Mouse (Mus musculus): ENCODE results near the gene Gstcd.

Gstcd gene

DNA sequence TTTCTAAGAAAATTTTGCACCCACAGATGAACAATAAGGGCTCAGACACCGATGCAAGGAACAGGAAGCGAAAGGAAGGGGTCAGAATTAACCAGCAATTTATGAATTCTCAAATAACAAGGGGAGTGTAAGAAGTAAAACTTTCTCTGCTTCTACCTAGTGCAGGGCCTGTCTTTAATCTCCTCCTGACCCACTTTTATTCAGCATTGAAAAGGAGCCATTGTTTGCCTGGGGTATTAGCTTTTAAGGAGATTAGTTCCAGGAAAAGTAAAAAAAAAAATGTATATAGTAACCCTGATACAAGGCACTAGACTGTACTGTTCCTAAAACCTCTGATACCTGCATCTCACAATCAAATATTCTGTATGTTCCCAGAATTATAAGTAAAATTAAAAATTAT is 64.9 kb downstream of the Gstcd start:
- DNase-seq (ENCODE audit: low spot score in 2 of 2) = no peak

DNA sequence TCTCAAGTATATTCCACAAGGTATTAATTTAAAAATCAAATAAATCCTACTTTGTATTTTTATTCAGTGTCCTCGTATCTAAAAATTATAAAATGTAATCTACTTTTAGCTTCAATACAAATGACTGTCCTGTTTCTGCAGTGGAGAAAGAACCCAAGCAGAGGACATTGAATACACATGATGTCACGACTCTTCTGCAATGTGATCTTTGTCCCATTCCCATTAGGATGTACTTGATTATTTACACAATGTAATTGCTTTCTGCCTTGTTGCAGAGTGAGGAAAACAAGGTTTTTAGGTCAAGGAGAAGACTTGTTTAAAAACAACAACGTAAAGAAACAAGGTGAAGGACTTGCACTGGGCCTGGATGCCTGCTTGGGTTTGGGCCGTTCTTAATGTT is 84.6 kb downstream of the Gstcd start:
- no peak for DNase-seq (ENCODE audit: low spot score in 2 of 2)

DNA sequence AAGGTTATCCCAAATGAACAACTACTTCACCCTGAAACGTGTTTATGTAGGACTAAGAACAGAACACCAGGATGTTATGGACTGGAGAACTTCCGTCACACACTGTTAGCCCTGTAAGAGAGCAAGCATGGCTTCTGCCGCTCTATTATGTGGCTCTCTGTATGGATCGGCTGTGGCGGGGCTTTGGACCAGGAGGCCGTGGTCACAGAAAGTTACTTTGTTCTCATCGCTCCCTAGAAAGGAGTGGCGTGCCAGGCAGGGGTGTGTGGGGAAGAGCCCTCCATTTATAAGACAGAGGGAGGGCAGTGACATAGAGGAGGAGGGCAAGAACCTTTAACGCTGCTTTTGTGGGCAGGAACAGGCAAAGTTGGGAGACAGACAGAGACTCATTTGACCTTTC is 95.5 kb downstream of the Gstcd start:
- DNase-seq (ENCODE audit: low spot score in 2 of 2) = no peak

DNA sequence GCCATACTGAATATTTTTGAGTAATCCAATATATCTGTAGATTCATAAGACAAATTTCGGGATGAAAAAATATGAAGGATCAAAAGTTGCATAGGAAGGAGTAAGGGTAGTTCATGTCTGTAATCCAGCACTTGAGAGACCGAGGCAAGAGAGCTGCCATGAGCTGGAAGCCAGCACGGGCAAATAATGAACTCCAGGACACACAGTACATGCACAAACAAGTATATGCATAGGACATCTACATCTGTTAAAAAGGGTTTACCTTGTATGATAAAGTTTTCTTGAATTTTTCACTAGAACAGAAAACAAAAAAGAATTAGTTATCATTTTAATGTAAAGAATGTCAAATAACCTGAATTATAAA is 95.9 kb downstream of the Gstcd start:
- DNase-seq (ENCODE audit: low spot score in 2 of 2) = no peak

DNA sequence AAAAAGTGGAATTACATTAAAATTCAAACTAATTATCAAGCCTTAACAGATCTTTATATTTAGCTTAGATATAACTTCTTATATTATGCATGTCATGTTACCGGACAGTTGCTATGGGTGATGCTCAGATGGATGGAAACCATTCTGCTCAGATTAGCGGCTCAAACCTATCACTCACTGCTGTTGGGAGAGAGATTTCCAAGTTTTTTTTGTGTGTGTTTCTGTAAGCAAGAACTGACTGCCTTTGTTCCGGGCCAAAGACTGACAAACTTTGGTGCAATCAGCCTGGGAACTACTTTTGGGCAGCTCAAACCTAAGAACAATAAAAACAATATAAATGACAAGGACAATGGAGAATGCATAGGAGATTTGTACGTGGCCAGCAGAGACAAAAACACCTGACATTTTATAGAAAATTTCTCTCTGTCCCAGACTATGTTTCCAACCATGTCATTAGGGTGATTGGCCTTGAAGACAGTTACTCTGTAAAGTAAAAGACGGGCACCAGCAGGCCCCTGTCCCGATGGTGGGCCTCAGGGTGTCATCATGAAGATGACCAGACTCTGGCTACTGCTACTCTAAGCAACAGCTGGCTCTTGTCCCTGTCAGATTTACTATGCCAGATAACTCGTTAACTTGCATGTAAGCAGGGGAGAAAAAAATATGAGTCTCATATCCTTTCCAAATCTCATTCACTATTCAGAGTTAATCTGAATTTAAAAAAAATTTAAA is 96.5 kb downstream of the Gstcd start:
- no peak for DNase-seq (ENCODE audit: low spot score in 2 of 2)

DNA sequence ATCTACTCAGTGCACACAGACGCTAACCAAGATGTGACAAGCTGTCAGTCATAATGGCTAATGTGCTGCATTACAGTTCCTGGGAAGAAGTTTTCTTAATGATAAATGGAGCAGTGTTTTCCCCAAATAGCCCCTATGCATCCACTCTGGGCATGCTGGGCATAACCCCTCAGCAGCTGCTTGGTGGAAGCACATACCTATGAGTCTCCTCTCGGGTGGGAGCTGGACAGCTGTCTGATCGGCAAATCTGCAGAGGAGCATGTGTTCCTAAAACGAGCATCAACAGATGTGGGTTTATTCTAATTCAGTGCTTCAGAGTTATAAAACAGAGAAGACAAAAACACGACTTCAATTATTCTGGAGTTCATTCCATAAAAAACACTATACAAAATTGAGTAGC is 105.6 kb downstream of the Gstcd start:
- no peak for DNase-seq (ENCODE audit: low spot score in 2 of 2)

DNA sequence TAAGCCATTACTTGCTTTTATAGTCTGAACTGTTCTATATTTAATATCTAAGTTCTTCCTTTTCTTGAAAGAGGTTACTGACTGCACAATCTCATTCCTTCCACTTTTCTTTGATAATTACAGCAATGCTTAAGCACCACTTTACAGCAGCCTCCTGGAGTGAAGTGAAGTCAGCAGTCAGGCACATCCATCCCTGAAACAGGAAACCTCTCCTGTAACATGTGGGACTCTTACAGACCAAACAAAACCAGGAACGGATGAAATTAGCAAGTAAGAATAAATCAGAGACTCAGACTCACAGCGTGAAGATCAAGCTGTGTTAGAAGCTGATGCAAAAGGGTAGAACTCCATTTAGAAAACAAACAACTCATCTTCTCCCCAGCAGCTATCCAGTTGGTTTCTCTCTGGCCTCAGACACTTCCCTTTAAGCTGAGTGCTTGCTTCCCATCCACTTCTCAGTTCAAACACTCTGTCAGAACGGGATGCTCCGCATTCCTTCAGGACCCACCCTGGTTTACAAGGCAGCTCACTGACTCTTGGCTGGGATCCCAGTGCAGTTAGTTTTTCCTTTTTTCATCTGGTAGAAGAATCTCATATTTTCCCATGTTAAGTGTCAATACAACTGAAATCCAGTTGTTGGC is 107.9 kb downstream of the Gstcd start:
- DNase-seq (ENCODE audit: low spot score in 2 of 2) = peak in 1 of 2 experiments; percentile 18

DNA sequence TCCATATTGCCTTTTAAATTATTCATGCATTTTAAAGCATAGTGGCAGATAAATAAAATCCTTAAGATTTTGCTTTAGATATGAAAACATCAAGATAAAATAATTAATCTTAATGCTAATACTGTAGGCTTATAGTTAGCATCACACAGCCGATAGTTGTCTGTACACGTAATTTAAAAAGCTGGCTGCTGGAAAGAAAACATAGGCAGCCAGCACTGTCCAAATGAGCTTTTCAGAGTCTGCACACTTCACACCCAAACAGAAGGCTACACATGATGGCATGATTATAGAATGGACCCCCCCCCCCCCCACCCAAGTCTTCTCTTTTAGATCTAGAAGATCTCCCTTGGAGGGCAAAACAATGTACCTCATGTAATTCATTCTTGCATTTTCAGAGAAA is 109.9 kb downstream of the Gstcd start:
- no peak for DNase-seq (ENCODE audit: low spot score in 2 of 2)

DNA sequence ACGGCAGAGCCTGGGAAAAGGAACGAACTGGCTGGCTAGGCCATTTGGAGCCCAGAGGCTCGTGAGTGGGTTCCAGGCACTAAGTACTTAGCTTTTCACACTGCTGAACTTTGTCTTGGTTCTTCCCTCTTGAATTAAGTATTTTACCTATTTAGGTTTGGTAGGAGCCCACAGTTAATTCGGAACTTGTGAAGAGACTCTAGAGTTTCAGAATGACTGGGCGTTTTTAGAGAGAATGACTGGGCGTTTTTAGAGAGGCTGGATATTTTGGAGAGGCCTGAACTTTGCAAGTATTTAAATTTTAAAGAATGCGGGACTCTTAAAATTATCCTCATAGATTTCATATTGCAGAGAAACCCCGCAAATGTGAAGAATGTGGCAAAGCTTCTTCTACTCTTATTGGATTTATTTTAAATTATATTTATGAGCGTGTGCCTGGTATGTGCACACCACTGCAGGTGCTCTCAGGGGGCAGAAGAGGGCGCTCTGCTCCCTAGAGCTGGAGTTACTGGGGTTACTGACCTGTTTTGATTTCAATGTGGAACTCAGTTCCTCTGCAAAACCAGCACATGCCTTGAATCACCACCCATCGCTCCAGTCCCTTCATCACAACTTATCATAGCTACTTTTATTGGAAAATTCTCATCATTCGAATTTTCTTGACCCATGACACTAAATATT is 111.9 kb downstream of the Gstcd start:
- DNase-seq (ENCODE audit: low spot score in 2 of 2) = no peak

DNA sequence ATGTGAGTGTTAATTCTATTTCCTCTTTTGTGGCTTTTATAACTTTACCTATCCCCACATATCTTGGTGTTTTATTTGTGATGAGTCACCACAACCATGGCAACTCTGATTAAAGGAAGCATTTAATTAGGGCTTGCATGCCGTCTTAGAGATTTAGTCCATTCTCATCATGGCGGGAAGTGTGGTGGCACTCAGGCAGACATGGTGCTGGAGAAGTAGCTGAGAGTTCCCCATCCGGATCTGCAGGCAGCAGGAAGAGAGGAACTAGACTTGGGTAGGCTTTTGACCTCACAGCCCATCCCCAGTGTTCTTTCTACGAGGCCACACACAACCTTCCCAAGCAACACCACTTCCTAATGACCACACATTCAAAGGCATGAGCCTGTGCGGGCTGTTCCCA is 125.6 kb downstream of the Gstcd start:
- peak in 1 of 2 experiments; percentile 4 for DNase-seq (ENCODE audit: low spot score in 2 of 2)

DNA sequence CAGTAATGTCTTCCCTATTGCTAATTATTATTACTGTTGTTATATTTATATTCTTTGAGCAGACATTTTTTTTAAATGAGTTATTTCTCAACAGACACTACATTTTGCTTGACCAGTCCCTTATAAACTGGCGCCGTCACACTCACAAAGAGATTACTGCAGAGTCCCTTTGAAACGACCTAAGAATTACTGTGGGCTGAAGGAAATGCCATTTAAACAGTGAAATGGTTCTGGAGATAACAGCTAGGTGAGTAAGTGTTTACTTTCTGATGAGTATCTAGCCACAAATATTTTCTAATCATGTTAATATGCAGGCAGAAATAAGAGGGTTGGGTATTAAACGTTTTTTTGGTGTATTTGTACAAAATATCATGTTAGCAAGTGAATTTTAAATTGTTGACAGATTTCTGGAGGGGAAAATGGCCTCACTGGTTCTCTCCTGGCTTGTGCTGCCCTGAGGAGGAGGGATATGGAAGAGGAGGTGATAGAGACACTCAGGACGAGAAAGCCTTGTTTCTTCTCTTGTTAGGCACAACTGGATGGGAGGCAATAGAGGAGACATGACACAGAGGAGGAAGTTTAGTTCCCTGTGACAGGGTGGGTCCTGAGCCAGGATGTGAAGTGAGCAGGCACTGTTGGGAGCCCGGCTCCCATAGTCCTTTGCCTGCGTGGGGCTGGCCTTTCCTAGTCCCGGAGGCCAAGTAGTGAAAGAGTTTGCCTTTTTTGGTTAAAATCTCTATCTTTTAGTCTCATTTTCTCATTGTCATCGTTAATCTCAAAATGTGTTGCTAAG is 126.9 kb downstream of the Gstcd start:
- DNase-seq (ENCODE audit: low spot score in 2 of 2) = peak in 1 of 2 experiments; percentile 13

DNA sequence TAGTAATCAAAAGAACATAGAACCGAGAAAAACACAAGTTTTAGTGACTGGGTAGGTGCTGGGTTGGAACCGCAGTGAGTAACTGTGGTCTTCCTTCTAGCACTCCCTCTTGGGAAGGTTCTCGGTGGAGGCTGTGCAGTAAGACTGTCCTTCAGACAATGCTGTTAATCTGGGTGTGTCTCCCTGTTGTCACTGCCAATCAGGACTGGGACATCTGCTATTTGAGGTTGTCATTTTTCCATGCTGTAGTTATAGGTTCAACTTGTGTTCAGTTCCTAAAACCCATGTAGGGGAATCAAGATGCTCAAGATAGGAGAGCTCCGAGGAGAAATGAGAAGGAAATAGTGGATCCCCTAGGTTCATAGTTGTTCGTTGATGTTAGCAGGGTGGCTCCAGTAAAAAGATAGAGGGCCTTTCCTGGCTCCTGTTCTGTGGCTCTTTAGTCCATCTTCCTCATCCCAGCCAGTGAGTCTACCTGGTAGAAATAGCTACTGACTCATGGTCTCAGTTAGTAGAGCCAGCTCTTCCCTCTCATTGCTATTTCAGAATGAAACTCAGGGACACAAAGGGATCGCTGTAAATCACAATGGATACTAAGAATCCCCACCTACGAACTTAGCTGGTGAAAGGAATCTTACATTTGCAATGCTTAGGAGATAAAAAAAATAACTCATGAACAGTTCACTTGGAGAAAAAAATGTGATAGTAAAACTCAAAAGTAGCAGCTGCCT is 129.0 kb downstream of the Gstcd start:
- no peak for DNase-seq (ENCODE audit: low spot score in 2 of 2)

DNA sequence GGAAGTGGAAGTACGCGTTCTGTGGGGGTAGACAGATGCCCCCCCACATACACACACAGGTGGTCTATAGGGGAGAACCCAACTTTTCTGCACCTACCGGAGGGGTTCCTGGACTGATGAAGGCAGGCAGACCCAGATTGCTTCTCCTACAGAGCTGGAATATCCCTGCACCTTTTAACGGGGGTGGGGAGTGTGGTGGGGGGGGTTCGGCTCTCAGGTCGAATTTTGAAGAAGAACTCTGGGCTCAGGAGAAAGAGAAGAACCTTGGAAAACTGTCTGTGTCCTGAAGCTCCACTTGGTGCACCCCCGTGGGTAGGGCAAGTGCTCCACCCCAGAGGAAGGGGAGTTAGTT is 141.3 kb downstream of the Gstcd start:
- no peak for DNase-seq (ENCODE audit: low spot score in 2 of 2)

DNA sequence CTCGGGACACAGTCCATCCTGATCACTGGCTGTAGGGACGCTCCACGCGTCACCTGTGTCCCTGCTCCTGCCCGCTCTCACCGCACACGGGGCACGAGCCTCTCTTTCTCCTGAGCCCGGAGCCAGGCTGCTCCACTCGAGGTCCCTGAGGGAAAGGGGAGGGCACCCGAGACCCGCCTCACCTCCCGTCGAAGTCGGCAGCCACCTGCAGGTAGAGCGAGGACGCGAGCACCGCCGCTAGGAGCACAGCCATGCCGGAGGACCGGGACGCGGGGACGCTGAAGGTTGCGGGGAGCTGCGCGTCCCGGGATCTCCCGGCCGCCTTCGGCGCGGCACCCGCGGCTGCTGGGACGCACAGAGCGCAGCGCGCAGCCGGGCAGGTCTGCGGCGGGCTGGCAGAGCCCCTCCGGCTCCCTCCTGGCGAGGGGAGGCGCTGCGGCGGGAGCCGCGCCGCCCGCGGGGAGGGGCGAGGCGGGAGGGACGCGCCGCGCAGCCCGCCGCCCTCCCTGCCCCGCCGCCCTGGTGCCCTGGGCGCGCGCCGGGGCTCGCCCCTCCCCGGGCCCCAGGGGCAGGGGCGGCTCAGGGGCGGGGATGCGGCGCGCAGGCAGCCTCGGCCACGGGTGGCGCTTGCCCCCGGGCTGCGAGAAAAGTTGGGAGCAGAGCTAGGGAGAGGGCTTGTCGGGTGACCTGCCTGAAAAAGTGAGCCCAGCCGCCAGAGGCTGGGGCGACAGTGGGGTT is 141.9 kb downstream of the Gstcd start, which contains the start of gene Npnt:
Gene Npnt (minus strand): TSS at position 501 of the 738 bp plus-strand sequence.
- DNase-seq (ENCODE audit: low spot score in 2 of 2) = no peak

DNA sequence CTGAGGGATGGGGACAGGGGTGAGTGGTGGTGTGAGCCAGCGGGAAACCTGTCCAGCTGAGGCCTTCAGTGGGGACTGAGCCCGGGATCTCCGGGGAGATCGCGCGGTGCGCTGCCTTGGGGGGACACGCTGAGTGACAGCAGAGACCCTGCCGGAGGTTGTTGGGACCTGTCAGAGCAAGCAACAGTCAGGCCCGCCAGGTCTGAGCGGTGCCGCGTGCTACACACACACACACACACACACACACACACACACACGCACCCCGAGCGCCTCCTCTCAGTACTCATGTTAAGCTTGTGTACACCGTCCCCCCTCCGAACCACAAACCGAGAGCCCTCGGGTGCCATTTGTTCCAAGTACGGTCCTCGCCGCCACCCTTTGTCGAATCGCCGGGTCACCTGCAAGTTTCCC is 142.4 kb downstream of the Gstcd start:
- DNase-seq (ENCODE audit: low spot score in 2 of 2) = peak in 1 of 2 experiments; percentile 56

DNA sequence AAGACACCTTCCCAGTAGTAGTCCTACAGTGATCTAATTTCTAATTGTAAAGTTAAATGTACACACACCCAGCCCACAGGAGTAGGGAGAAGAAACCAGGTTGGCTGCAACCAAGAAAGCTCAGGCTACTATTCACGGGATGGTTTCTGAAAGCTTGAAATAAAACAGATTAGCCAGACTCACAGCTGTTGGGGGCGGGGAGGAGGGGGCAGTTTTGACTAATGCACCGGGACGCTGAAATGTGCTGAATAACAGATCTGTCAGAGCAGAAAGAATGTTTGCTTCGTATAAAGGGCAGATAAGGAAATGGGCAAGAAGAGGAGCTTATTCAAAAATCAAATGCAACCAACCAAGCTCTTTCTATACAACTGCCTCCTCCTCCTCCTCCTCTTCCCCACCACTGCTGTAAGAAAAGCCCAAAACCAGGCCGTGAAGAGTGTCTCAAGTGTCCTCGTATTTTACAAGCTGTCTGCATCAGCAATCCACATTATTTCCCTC is 143.5 kb downstream of the Gstcd start:
- DNase-seq (ENCODE audit: low spot score in 2 of 2) = no peak

DNA sequence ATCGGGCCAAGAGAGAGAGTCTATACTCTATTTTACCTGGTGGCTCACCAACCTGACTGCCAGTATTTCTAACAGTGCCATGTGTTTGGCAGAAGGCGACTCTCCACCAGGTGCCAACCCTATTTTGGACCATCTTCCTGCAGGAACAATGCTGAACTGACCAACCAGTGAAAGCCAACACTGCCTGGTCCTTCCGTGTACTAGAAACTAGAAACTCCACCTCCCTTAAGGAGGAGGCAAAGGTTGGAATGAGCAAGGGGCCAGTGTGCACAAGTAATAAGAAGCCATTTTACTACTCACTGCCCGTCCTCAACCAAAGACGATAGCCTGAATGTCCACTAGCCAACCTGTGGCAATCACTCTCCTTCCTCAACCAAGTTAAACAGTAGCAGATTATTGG is 145.7 kb downstream of the Gstcd start:
- no peak for DNase-seq (ENCODE audit: low spot score in 2 of 2)

DNA sequence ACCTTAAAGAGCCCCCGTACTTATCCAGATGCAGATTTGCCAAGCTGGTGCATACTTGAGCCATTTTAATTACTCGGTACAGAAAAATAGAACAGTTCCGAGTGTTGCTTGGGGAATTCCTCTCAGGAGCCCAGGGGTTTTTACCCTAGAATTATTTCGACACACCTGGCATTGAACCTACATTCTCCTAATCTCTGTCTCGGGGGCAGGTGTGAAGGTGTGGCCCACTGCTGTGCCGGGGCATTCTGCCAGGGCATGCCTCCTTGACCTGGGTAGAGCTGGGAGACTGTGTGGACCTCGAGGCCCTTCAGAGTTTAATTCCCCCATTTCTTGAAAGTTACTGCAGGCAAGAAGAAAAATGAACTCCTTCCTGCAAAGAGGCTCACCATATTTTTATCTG is 146.2 kb downstream of the Gstcd start:
- DNase-seq (ENCODE audit: low spot score in 2 of 2) = no peak

DNA sequence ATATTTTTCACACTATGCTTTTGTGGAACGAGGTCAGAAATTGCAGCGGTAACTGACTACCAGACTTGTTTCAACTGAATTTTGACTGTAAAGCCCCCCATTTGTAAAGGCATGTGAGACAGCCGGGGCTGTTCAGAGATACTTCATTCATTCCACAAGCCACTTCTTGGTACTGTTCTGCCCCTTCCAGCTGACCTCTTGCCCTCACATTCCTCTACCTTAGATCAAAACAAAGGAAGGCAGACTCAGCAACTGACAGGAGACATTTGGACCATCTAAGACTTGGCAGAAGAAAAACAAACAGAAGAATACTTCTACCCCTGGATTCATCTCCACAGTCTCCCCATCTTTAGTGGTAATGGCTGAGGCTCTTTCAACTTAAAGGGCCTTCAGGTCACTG is 147.2 kb downstream of the Gstcd start:
- DNase-seq (ENCODE audit: low spot score in 2 of 2) = no peak

DNA sequence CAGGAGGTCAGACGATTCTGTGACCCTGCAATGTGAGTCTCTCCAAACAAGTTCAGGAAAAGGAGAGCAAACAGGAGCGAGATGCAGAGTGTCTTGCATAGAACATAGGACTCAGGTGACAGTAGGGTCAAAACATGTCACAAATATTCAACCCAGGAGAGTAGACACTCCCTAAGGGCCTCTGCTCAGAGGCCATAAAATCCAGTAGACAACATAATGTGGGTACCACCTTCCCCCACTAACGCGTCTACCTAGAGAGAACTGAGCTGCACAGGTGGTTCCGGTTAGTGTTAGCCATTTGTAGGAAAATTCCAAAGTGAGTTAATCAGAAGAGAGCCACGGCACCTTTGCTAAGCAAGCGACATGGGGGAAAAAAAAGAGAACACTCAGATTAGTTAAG is 147.6 kb downstream of the Gstcd start:
- no peak for DNase-seq (ENCODE audit: low spot score in 2 of 2)

DNA sequence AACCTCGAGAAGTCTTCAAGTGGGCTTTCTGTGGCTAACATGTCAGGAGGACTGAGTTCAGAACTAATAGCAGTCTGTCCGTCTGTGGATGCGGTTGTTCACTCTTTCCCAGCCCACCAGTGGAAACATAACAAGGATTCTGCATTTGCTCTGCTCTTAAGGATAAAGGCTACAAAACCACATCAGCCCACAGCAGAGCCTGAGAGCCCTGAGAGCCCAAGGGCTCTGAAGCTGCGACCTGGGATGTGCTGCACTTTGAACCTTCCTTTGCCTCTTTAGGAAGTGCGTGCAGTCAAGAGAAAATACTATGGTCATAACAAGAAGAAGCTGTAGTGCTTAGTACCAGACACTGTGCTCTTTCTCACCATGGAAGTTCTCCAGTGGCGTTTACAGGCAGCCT is 149.1 kb downstream of the Gstcd start:
- no peak for DNase-seq (ENCODE audit: low spot score in 2 of 2)

Data from urinary bladder, adult 18-20 months (tissue).